Mouse (Mus musculus): ENCODE data around the gene Pofut1.

DNA sequence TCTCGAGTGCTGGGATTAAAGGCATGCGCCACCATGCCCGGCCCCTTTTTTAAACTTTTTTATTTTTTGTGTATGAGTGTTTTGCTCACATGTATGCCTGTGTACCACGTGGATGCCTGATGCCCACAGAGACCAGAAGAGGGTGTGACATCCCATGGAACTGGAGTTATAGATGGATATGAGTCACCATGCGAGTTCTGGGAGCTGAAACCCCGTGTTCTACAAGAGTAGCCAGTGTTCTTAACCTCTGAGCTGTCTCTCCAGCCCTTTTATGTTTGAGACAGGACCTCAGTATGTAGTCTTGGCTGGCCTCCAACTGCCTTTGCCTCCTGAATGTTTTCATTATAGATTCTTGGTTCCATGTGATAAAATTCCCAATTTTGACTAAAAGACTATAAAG is 68.9 kb downstream of the Pofut1 start:
- TF ChIP-seq CTCF (IDR thresholded peaks at IDR 0.05): no peak
- no peak for TF ChIP-seq POLR2A (IDR thresholded peaks at IDR 0.05; ENCODE audit: insufficient read depth, low read depth, low read length)
- TF ChIP-seq EP300 (IDR thresholded peaks at IDR 0.05; ENCODE audit: insufficient read depth, low read depth, low read length): no peak
